30 mouse cellular contexts compared by ENCODE assay signal in genomic region chr2:167849999-167850552, GRCm38 (mm10).
A peak's percentile ranks its signal among the peaks of the same experiment; 100 is the strongest.
DNase-seq lines count a peak whose midpoint lies in the region; ATAC-seq and TF ChIP-seq lines count a peak whose summit lies in the region.
"Had no signal": no experiment of that assay in that cellular context is flagged by ENCODE, and none has a peak within 500 bp of the region (broad histone marks: within the 10 kb centered on the region; RNA-seq: fewer than 3 reads in every experiment).

No protein-coding gene starts in this region.

- H3K36me3 ChIP-seq in heart, embryonic 12.5 days: no peaks in the 10 kb centered on the region
- H3K36me3 ChIP-seq in embryonic facial prominence, embryonic 14.5 days (ENCODE audit: control insufficient read depth, insufficient read depth, low read length): no peaks in the 10 kb centered on the region
- H3K36me3 ChIP-seq: embryonic facial prominence, embryonic 15.5 days; forebrain, embryonic 15.5 days; heart, embryonic 13.5 days; intestine, embryonic 15.5 days; limb, embryonic 12.5 days; liver, embryonic 15.5 days; midbrain, embryonic 13.5 days; neural tube, embryonic 13.5 days had no signal

- TF ChIP-seq CTCF in brain, embryonic 14.5 days (IDR thresholded peaks at IDR 0.05; ENCODE audit: borderline replicate concordance, extremely low read depth, insufficient read depth, insufficient read length): no peak

- no peak overlapping the region for H3K4me2 ChIP-seq in heart, embryonic 12.5 days
- no peak overlapping the region for H3K4me2 ChIP-seq in embryonic facial prominence, embryonic 14.5 days (ENCODE audit: low read depth, low read length)
- H3K4me2 ChIP-seq: embryonic facial prominence, embryonic 15.5 days; forebrain, embryonic 15.5 days; intestine, embryonic 15.5 days; limb, embryonic 12.5 days; liver, embryonic 15.5 days; lung, embryonic 14.5 days; midbrain, embryonic 13.5 days; neural tube, embryonic 13.5 days had no signal

- no peak for ATAC-seq in heart, embryonic 12.5 days (ENCODE audit: insufficient number of reproducible peaks, low FRiP score)
- 0 out of 2 replicates have a peak, but pooled peaks have one; percentile 42 for ATAC-seq in embryonic facial prominence, embryonic 14.5 days (ENCODE audit: low read depth)
- ATAC-seq: forebrain, embryonic 15.5 days; hindbrain, postnatal 0 days; intestine, embryonic 15.5 days; midbrain, embryonic 13.5 days; Patski had no signal

- peak overlapping the region; percentile 82; the same call in 1 of the 2 replicates for H3K27ac ChIP-seq in heart, embryonic 12.5 days (ENCODE audit: poor library complexity, severe bottlenecking)
- no peak overlapping the region for H3K27ac ChIP-seq in embryonic facial prominence, embryonic 14.5 days (replicated peaks; ENCODE audit: low read depth, low read length)
- H3K27ac ChIP-seq: embryonic facial prominence, embryonic 15.5 days; forebrain, embryonic 15.5 days; hindbrain, postnatal 0 days; intestine, embryonic 15.5 days; limb, embryonic 12.5 days; liver, embryonic 15.5 days; midbrain, embryonic 13.5 days; neural tube, embryonic 13.5 days had no signal

- H3K9me3 ChIP-seq in heart, embryonic 12.5 days (replicated peaks): no peaks in the 10 kb centered on the region
- no peaks in the 10 kb centered on the region for H3K9me3 ChIP-seq in embryonic facial prominence, embryonic 14.5 days (ENCODE audit: control insufficient read depth, low read length)
- H3K9me3 ChIP-seq: embryonic facial prominence, embryonic 15.5 days; forebrain, embryonic 15.5 days; heart, embryonic 13.5 days; intestine, embryonic 15.5 days; limb, embryonic 12.5 days; liver, embryonic 15.5 days; midbrain, embryonic 13.5 days; neural tube, embryonic 13.5 days had no signal

- H3K4me1 ChIP-seq in heart, embryonic 12.5 days (replicated peaks): peaks cover 70% of the 10 kb centered on the region
- H3K4me1 ChIP-seq in embryonic facial prominence, embryonic 14.5 days (ENCODE audit: control insufficient read depth, insufficient read depth, low read length): peaks cover 5% of the 10 kb centered on the region; the same call in 1 of the 2 replicates
- H3K4me1 ChIP-seq: forebrain, embryonic 15.5 days; midbrain, embryonic 13.5 days had no signal

- 75% methylated on average over 10 of the region's 10 CpGs for WGBS in heart, embryonic 12.5 days
- 69% methylated on average over 10 of the region's 10 CpGs for WGBS in embryonic facial prominence, embryonic 14.5 days

- no peak for TF ChIP-seq POLR2A in brain, embryonic 14.5 days (IDR thresholded peaks at IDR 0.05; ENCODE audit: borderline replicate concordance, extremely low read depth, insufficient read depth, insufficient read length, poor library complexity, severe bottlenecking)

- no peak overlapping the region for H3K9ac ChIP-seq in heart, embryonic 12.5 days
- no peak overlapping the region for H3K9ac ChIP-seq in embryonic facial prominence, embryonic 14.5 days (ENCODE audit: low read depth, low read length)
- H3K9ac ChIP-seq: embryonic facial prominence, embryonic 15.5 days; forebrain, embryonic 15.5 days; intestine, embryonic 15.5 days; limb, embryonic 12.5 days; liver, embryonic 15.5 days; lung, embryonic 14.5 days; midbrain, embryonic 13.5 days; neural tube, embryonic 13.5 days had no signal

- peak; percentile 71 for DNase-seq in gastrocnemius, adult 18-20 months (ENCODE audit: low spot score)
- no peak for DNase-seq in gastrocnemius, postnatal 25 days
- DNase-seq in heart, adult 8-10 months (ENCODE audit: low spot score): no peak
- DNase-seq in brain, embryonic 14.5 days (ENCODE audit: low read depth): peak; percentile 9
- DNase-seq in embryonic facial prominence, embryonic 14.5 days (ENCODE audit: low spot score): peak; percentile 36
- DNase-seq in left cerebral cortex, postnatal 14 days (ENCODE audit: low spot score in 2 of 2): no peak
- DNase-seq: adrenal gland, postnatal 10 days; cerebellum, adult 11-12 months; cerebellum, adult 9-11 months; embryo, embryonic 11 days; heart, postnatal 10 days; kidney, adult 8-10 months; kidney, postnatal 10 days; layer of hippocampus, postnatal 36 days; lung, embryonic 14.5 days; lung, postnatal 36 days; right cerebral cortex, postnatal 4 days; thymus, adult 2 months; thymus, postnatal 4 days had no signal

- no peak overlapping the region for H3K4me3 ChIP-seq in heart, embryonic 12.5 days
- no peak overlapping the region for H3K4me3 ChIP-seq in embryonic facial prominence, embryonic 14.5 days (ENCODE audit: low read depth, low read length)
- H3K4me3 ChIP-seq: embryonic facial prominence, embryonic 15.5 days; forebrain, embryonic 15.5 days; heart, embryonic 13.5 days; intestine, embryonic 15.5 days; limb, embryonic 12.5 days; liver, embryonic 15.5 days; midbrain, embryonic 13.5 days; neural tube, embryonic 13.5 days had no signal

- no peaks in the 10 kb centered on the region for H3K27me3 ChIP-seq in heart, embryonic 12.5 days (replicated peaks)
- H3K27me3 ChIP-seq in embryonic facial prominence, embryonic 14.5 days (replicated peaks; ENCODE audit: control insufficient read depth, insufficient read depth, low read length): no peaks in the 10 kb centered on the region
- H3K27me3 ChIP-seq: embryonic facial prominence, embryonic 15.5 days; forebrain, embryonic 15.5 days; heart, embryonic 13.5 days; intestine, embryonic 15.5 days; limb, embryonic 12.5 days; liver, embryonic 15.5 days; midbrain, embryonic 13.5 days; neural tube, embryonic 13.5 days; Patski had no signal

- intact Hi-C loops in left cerebral cortex, postnatal 14 days (cut with DNase I): no loop called here

Comparison
In these comparisons a context has a peak if more than half of its experiments do, and no peak if none do; other contexts are left out.
1. DNase-seq: peak in gastrocnemius, adult 18-20 months (single experiment), brain, embryonic 14.5 days (single experiment) and embryonic facial prominence, embryonic 14.5 days (single experiment); none in gastrocnemius, postnatal 25 days (single experiment), heart, adult 8-10 months (single experiment) and left cerebral cortex, postnatal 14 days (0 of 2).